Mouse (Mus musculus) E14TG2a.4 (cell line): ENCODE data around the gene Bola2.

Experiments used
- H3K27me3 ChIP-seq: 2 replicates; pipeline ENCODE4 v1.6.1; 2014; ENCODE audit warnings: low read length, control low read depth; ENCODE audit not compliant: insufficient read depth
- H3K36me3 ChIP-seq: 2 replicates; pipeline ENCODE4 v1.6.1; 2014; ENCODE audit warnings: low read length, control low read depth; ENCODE audit not compliant: insufficient read depth
- H3K4me1 ChIP-seq: replicated peaks from 2 replicates; pipeline ENCODE4 v1.6.1; 2014; ENCODE audit warnings: low read depth, low read length, control low read depth
- H3K4me3 ChIP-seq: replicated peaks from 2 replicates; pipeline ENCODE4 v1.5.1; 2014; ENCODE audit warnings: mild to moderate bottlenecking, low read length
- H3K9me3 ChIP-seq: 2 replicates; pipeline ENCODE4 v1.6.1; 2014; ENCODE audit warnings: low read length, control low read depth
- CTCF ChIP-seq: conservative IDR thresholded peaks from 2 replicates; pipeline ENCODE4 v1.5.1; 2014; ENCODE audit warnings: low read length
- NANOG ChIP-seq: IDR thresholded peaks from 2 replicates; pipeline ENCODE4 v1.6.1; 2014; ENCODE audit warnings: borderline replicate concordance, low read length, mixed read lengths
- POU5F1 ChIP-seq: IDR thresholded peaks from 2 replicates; pipeline ENCODE4 v1.6.1; 2014; ENCODE audit warnings: low read length, borderline replicate concordance

Gene Bola2

GRCm38 (mm10) chr7:126746066-126746465, 50.9 kb downstream of the Bola2 start:
- Histone ChIP-seq H3K27me3 (no peaks in the 10 kb centered on the region), H3K4me3 (no peak overlapping the region), H3K36me3 (no peaks in the 10 kb centered on the region), H3K4me1 (peaks cover 48% of the 10 kb centered on the region), H3K9me3 (no peaks in the 10 kb centered on the region)
- TF ChIP-seq CTCF (no peak), POU5F1 (no peak), NANOG (no peak)

GRCm38 (mm10) chr7:126746798-126747197, 51.6 kb downstream of the Bola2 start:
- Histone ChIP-seq H3K4me3 (no peak overlapping the region), H3K4me1 (peaks cover 48% of the 10 kb centered on the region), H3K27me3 (no peaks in the 10 kb centered on the region), H3K36me3 (no peaks in the 10 kb centered on the region), H3K9me3 (no peaks in the 10 kb centered on the region)
- TF ChIP-seq POU5F1 (no peak), NANOG (no peak), CTCF (no peak)

- H3K4me3 ChIP-seq, result no peak overlapping the region
- no peaks in the 10 kb centered on the region for H3K36me3 ChIP-seq
- TF ChIP-seq POU5F1 (no peak), CTCF (no peak), NANOG (no peak)
- no peaks in the 10 kb centered on the region for H3K27me3 ChIP-seq
- H3K4me1 ChIP-seq, result peaks cover 41% of the 10 kb centered on the region
- H3K9me3 ChIP-seq, result no peaks in the 10 kb centered on the region
Measured at GRCm38 (mm10) chr7:126748824-126749223, 53.6 kb downstream of the Bola2 start.
